Mouse (Mus musculus): ENCODE data around the gene Fam131a.

- TF ChIP-seq POLR2A (IDR thresholded peaks at IDR 0.05; ENCODE audit: insufficient read depth, low read depth, low read length) (no peak), CTCF (IDR thresholded peaks at IDR 0.05; ENCODE audit: insufficient read depth, low read depth, low read length) (no peak)
Observed at GRCm38 (mm10) chr16:20701729-20702521, 8.9 kb downstream of the Fam131a start.
